Mouse (Mus musculus): ENCODE data around the gene Myom3.

Myom3 gene

DNA sequence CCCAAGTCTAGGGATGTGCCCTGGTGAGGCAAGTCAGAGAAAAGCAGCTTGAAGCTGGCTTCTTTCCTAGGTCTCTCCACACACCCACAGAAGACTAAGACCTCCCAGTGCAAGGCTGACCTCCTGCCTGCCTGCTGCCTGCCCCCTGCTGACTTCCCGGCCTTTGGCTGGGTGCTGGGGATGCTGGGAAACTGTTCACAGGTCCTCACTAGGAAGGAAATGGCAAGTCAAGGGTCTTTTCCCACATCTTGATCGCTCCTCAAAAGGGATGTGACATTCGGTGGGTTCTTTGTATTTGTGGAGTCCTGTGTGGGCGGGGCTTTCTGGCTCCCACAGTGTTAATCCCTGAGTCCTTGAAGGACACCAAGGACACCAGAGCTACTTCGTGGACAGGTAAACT is 44.7 kb downstream of the Myom3 start:
- no peak for DNase-seq (ENCODE audit: low read depth, low spot score)

GRCm38 (mm10) chr4:135814896-135815295 is 55.4 kb downstream of the Myom3 start:
- no peak for DNase-seq (ENCODE audit: low read depth, low spot score)

GRCm38 (mm10) chr4:135816905-135817622 is 57.5 kb downstream of the Myom3 start:
- no peak for DNase-seq (ENCODE audit: low read depth, low spot score)

GRCm38 (mm10) chr4:135818366-135818765 is 58.9 kb downstream of the Myom3 start:
- no peak for DNase-seq (ENCODE audit: low read depth, low spot score)

DNA sequence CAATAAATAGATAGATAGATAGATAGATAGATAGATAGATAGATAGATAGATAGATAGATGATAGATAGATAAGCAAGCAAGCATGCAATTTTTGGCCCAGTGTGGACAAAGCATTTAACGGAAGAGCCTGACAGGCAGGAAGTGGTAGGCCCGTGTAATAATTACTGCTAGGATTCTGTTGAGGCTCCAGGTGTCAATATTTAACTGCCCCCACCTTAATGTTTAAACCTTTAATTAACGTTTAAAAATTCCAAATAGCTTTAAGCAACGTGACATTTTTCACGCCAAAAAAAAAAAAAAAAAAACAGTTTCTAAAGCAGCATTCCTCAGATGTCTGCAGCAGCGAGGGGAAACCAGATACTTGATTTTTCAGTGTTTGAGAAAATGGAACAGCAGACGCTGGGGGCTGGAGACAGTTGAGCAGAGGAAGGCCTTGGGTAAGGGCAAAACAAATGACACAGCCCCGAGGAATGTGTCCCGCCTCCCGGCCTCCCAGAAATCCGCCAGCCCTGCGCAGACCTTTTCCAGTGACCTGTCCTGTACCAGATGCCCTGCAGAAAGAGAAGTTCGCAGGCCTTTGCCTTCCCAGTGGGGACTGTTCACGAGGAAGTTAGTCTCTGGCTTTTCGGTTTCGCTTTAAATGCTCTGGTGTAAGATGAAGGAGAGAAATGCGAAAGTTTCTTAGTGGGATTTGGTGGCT is 60.5 kb downstream of the Myom3 start:
- DNase-seq (ENCODE audit: low read depth, low spot score) = no peak

- no peak for DNase-seq (ENCODE audit: low read depth, low spot score)
Observed at GRCm38 (mm10) chr4:135821772-135822171, 62.3 kb downstream of the Myom3 start.

- no peak for DNase-seq (ENCODE audit: low read depth, low spot score)
Observed at GRCm38 (mm10) chr4:135823298-135823697, 63.8 kb downstream of the Myom3 start.

GRCm38 (mm10) chr4:135824254-135824653 is 64.7 kb downstream of the Myom3 start:
- DNase-seq (ENCODE audit: low read depth, low spot score) = no peak

GRCm38 (mm10) chr4:135828491-135828890 is 69.0 kb downstream of the Myom3 start:
- no peak for DNase-seq (ENCODE audit: low read depth, low spot score)

DNA sequence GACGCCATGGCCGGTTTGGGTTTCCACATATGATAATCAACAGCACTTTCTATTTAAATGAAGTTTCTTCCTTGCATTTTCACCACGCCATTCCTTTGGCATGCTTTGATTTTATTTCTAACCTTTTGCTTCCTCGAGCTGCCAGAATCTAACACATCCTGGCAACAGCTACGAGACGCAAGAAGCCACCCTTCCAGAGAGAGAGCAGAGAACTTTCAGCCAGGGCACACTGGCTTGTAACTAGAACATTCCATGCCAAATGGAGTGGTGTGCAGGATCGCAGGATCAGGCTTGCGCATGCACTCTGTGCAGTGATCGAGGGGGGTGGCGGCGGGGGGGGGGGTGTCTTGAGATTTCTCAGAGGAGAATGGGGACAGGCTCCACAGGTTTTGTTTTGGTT is 72.6 kb downstream of the Myom3 start:
- no peak for DNase-seq (ENCODE audit: low read depth, low spot score)

GRCm38 (mm10) chr4:135833301-135834123 is 74.0 kb downstream of the Myom3 start:
- DNase-seq (ENCODE audit: low read depth, low spot score) = no peak

DNA sequence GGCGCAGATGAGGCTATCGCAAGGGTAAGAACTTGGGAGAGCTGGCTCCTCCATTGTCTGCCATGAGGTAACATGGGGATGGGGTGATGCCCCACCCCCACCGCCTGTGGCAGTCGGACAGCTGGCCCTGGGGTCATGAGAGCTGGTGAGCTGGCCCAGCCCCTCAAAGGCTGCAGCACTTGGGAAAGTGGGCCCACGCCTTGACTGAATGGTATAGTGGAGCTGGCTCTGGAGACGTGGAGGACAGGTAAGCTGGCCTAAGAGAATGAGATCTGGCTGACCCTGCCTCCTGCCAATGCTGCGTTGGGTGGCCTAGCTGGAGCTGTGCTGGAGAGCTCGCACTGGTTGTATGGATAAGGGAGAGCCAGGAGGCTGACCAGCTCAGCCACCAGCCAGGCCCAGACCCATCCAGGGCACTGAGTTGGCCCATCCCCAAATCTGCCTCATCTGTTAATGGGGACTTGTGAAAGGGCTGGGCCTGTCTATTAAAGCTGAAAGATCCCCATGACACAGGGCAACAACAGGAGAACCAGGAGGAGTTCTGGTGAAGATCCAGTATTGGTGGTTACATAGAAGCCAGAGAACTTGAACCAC is 74.7 kb downstream of the Myom3 start:
- no peak for DNase-seq (ENCODE audit: low read depth, low spot score)

GRCm38 (mm10) chr4:135838925-135839292 is 79.4 kb downstream of the Myom3 start:
- DNase-seq (ENCODE audit: low read depth, low spot score) = no peak

GRCm38 (mm10) chr4:135839293-135840011 is 79.9 kb downstream of the Myom3 start:
- no peak for DNase-seq (ENCODE audit: low read depth, low spot score)

DNA sequence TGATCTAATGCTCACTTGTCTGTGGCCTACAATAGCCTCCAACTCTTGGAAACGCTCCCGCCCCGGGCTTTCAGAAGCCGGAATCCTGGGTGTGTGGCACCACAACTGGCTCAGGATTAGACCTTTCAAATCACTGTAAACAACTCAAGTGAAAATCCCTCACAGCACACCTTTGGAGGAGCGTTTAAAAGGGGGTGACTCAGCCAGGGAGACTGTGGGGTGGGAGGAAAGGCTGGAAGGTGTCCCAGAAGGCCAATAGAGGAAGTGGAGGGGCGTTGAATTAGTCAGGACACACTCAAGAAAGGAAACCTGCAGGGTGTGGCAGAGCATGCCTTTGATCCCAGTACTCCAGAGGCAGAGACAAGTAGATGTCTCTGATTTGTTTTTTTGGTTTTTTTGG is 84.9 kb downstream of the Myom3 start:
- DNase-seq (ENCODE audit: low read depth, low spot score) = no peak

- DNase-seq (ENCODE audit: low read depth, low spot score) = no peak
Observed at GRCm38 (mm10) chr4:135847581-135847980, 88.1 kb downstream of the Myom3 start.

DNA sequence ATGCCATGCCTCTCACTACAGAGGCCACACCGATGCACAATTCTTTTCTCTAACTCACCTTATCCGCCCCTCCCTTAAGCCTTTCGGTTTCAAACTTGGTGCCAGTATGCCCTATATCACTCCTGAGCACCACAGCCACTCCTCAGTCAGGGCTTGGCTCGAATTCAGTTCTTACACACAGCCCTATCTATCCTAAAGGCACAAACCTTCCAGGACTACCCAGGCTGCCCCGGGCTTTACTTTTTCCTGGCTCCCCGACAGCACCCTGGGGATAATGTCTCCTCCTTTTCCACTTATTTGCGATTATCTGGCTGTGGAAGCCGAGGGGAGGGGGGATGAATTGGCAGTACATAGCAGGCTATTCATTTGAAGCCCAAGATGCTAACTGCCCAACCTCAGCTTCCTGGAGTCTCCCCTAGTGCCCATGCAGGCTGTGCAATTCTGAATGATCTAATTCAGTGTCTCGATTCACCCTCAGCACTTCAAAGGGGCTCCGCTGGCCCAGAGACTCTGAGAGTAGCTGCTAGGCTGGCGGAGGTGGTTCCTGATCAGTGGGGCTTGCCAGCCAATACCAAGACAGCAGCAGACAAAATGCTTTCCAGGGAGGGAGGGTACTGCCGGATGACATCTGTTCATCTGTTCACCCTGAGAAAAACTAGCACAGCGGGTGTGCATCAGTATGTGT is 91.0 kb downstream of the Myom3 start:
- no peak for DNase-seq (ENCODE audit: low read depth, low spot score)

DNA sequence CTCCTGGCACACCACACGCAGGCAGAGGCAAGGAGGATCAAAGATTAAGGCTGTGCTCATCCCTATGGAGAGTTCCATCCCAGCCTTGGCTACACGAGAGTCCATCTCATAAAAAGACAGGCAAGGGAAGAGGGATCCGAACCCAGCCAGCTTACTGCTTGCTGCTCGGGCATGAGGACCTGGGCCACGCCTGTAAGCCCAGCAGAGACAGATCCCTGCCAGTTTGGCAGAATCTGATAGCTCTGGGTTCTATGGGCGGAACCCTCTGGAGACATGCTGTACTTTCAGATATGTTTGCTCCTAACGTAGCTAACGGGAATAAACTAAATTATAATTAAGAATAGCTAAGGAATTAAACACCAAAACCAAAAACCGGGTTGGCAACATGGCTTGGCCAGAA is 92.4 kb downstream of the Myom3 start:
- DNase-seq (ENCODE audit: low read depth, low spot score) = no peak

DNA sequence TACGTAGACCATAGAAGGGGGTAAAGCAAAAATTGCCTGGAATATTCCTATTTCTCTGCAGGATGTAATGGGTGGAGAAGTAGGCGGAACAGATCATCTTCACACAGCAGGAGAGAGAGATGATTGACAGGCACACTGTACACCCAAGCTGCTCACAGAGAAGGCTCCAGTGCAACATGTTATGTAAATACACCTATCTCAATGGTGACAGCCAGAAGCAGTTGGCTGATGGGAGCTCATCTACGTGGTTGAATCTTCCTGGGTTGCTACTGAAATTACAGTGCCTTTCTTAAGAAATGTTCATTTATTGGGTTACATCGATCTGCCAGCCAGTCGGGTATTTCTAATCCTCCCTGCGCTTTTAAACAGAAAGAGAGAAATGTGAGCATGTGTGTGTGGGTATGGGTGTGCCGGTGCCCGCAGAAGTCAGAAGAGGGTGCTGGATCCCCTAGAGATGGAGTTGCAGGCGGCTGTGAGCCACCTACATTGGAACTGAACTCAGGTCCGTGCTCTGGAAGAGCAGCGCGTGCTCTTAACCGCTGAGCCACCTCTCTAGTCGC is 94.6 kb downstream of the Myom3 start:
- no peak for DNase-seq (ENCODE audit: low read depth, low spot score)

GRCm38 (mm10) chr4:135854630-135855029 is 95.1 kb downstream of the Myom3 start:
- DNase-seq (ENCODE audit: low read depth, low spot score) = no peak

GRCm38 (mm10) chr4:135855080-135855479 is 95.6 kb downstream of the Myom3 start:
- no peak for DNase-seq (ENCODE audit: low read depth, low spot score)

Measured in WW6 (cell line).